Mouse (Mus musculus) olfactory bulb, adult 2 months (tissue): ENCODE data around the gene Prdm12. TPM values are rescaled to one million over a fixed set of nuclear protein-coding genes. Genes with fewer than 3 reads are reported as not detected.

Source experiments
- H3K27ac ChIP-seq: fragments of 200-500 bp; 2 replicates; pipeline ENCODE4 v1.5.1; 2012; ENCODE audit warnings: low read depth, low read length; ENCODE audit not compliant: insufficient read depth
- H3K4me1 ChIP-seq: fragments of 200-500 bp; 2 replicates; pipeline ENCODE4 v1.6.1; 2012; ENCODE audit warnings: low read length; ENCODE audit not compliant: control insufficient read depth, insufficient read depth
- H3K4me3 ChIP-seq: fragments of 200-500 bp; 2 replicates; pipeline ENCODE4 v1.5.1; 2012; ENCODE audit warnings: mild to moderate bottlenecking, low read depth, low read length, moderate library complexity; ENCODE audit not compliant: insufficient read depth
- CTCF ChIP-seq: fragments of 200-500 bp; IDR thresholded peaks from 2 replicates; pipeline ENCODE4 v1.5.1; 2012; ENCODE audit warnings: low read depth, mild to moderate bottlenecking, low read length, moderate library complexity; ENCODE audit not compliant: insufficient read depth
- POLR2A ChIP-seq: fragments of 200-500 bp; IDR thresholded peaks from 2 replicates; pipeline ENCODE4 v1.6.1; 2012; ENCODE audit warnings: mild to moderate bottlenecking, low read depth, low read length, moderate library complexity; ENCODE audit not compliant: insufficient read depth
- whole genome bisulfite sequencing: fragments of 180-500 bp; shearing (Covaris S2); methylation state at CpG from one replicate; pipeline ENCODE4 v1.1.7; 2018; 5-methylcytosine and 5-hydroxymethylcytosine counted together
- polyA plus RNA-seq: library from polyadenylated mRNA; stranded (reverse); fragments of >200 nt; gene quantifications from 2 replicates; pipeline ENCODE4 v1.2.4, GENCODE M21; 2012; ENCODE audit warnings: low replicate concordance; ENCODE audit not compliant: missing spikeins, insufficient read depth, insufficient read length

Prdm12 gene
- polyA plus RNA-seq, 1 experiment = not detected

- Histone ChIP-seq H3K27ac (no peak overlapping the region), H3K4me3 (no peak overlapping the region), H3K4me1 (peaks cover 3% of the 10 kb centered on the region)
- 51% methylated on average over 3 of the region's 3 CpGs for WGBS
- TF ChIP-seq CTCF = no peak
- TF ChIP-seq POLR2A = no peak
Observed at GRCm38 (mm10) chr2:31690063-31690462, 50.2 kb downstream of the Prdm12 start.

DNA sequence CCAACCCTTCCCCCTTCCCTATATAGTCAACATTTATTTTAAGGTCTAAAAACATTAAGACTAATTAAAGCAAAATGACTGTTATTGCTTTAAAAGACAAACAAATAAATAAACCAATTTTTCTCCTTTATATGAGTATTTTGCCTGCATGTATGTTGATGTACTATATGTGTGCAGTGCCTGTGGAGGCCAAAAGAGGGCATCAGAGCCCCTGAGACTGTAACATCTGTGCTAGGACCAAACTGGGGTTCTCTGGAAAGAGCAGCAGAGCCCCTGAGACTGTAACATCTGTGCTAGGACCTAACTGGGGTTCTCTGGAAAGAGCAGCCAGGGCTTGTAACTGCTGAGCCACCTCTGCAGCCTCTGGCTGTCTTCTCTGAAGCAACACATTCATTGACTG is 58.4 kb downstream of the Prdm12 start:
- Histone ChIP-seq H3K4me3 (no peak overlapping the region), H3K27ac (no peak overlapping the region), H3K4me1 (peaks cover 3% of the 10 kb centered on the region; the same call in 1 of the 2 replicates)
- TF ChIP-seq CTCF (no peak), POLR2A (no peak)

DNA sequence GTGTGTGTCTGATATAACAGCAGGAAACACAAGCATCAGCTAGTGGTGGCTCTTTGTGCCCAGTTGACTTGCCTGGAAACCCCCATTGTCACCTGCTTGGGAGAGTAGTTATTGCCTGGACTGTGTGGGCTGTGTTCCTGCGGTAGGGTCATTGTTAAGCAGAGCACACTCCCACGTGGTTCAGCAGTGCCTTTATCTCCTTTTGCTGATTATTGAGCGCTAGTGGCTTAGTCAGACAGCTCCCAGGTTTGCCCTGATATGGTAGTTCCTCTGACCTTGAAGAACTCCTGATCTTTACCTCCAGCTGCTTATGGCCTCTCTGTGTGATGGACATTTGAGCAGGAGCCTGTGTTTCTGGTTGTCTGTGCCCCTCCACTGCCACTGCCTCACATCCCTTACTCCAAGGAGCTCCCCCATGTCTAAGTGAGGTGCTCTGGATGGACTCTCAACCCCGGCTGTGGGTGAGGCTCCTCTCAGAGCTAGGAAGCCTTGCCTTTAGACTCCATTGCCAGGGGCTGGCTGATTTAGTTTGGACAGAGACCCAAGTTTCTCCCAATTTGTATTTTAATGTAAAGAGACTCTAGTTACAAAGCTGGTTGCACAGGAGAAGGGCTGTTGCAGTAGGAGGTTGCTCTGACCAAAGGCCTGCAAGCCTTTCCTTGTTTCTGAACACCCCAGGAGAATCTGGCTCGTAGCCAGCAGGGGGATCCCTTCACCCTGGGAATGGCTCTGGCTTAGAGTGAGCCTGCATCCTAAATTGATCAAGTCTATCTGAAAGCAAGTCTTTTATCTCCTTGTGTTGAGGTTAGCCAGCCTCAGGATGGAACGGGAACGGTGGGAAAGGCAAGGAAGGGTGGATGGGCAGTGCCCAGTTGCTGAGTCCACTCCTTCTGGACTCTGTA is 61.0 kb downstream of the Prdm12 start:
- no peak overlapping the region for H3K27ac ChIP-seq
- H3K4me1 ChIP-seq = peaks cover 6% of the 10 kb centered on the region
- WGBS = 32% methylated on average over 7 of the region's 7 CpGs
- TF ChIP-seq POLR2A (no peak), CTCF (0 out of 2 replicates have a peak, but pooled peaks have one; percentile 17)
- H3K4me3 ChIP-seq = no peak overlapping the region

DNA sequence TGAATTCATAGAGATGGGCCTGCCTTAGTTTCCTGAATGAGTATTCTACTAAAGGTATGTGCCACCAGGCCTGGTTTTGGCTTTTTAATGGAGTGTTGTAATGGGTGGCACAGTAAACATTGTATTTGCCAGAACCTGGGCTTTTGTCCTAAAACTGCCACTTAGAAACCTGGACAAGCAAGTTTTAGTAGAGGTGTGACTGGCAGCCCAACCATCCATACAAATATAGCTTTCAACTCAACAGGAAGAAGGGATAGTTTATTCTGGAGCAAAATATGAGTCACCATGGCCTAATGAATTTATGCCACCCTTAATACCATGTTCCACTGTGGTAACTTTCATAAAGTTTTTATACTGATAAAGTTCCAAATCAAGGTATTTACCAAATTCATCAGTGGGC is 63.4 kb downstream of the Prdm12 start:
- no peak overlapping the region for H3K27ac ChIP-seq
- no peak overlapping the region for H3K4me3 ChIP-seq
- H3K4me1 ChIP-seq = peaks cover 6% of the 10 kb centered on the region
- TF ChIP-seq CTCF (no peak), POLR2A (no peak)

Other genes starting within 250 kb of the Prdm12 start
- not detected in 2 replicates for gene Ass1, start 169.8 kb upstream of the Prdm12 start, polyA plus RNA-seq
- gene Fubp3, start 67.4 kb upstream of the Prdm12 start, polyA plus RNA-seq = not detected in 2 replicates
- not detected in 2 replicates for gene Exosc2, start 30.7 kb downstream of the Prdm12 start, polyA plus RNA-seq
- gene Abl1, start 48.3 kb downstream of the Prdm12 start, polyA plus RNA-seq = not detected in 2 replicates
- not detected in 2 replicates for gene Qrfp, start 170.5 kb downstream of the Prdm12 start, polyA plus RNA-seq
- gene Fibcd1, start 206.0 kb downstream of the Prdm12 start, polyA plus RNA-seq = not detected in 2 replicates
- gene Lamc3, start 247.3 kb downstream of the Prdm12 start, polyA plus RNA-seq = not detected in 2 replicates